Mouse (Mus musculus) hindbrain, postnatal 0 days (tissue): Measurements from ENCODE around the gene Fam32a. TPM values are rescaled to one million over a fixed set of nuclear protein-coding genes. Genes with fewer than 3 reads are reported as not detected.

Experiments used
- ATAC-seq: fragments of 200-750 bp; cut with Nextera tagmentation; 2 replicates; pipeline ENCODE4 v1.8.0; 2017; ENCODE audit warnings: mild to moderate bottlenecking, moderate TSS enrichment, moderate library complexity
- DNase-seq: peaks from one replicate; pipeline ENCODE4 v3.0.0-alpha.2; 2015; ENCODE audit warnings: low spot score
- H3K27ac ChIP-seq: fragments of 300-500 bp; sonication (generic); 2 replicates; pipeline ENCODE4 v1.5.1; 2014; ENCODE audit warnings: mild to moderate bottlenecking
- H3K27me3 ChIP-seq: fragments of 300-500 bp; sonication (generic); 2 replicates; pipeline ENCODE4 v1.6.1; 2014; ENCODE audit warnings: low read length, mixed read lengths; ENCODE audit not compliant: insufficient read depth
- H3K36me3 ChIP-seq: fragments of 300-500 bp; sonication (generic); 2 replicates; pipeline ENCODE4 v1.6.1; 2014; ENCODE audit warnings: low read length, mixed read lengths; ENCODE audit not compliant: insufficient read depth
- H3K4me1 ChIP-seq: fragments of 300-500 bp; sonication (generic); 2 replicates; pipeline ENCODE4 v1.6.1; 2014; ENCODE audit warnings: antibody characterized with exemption, low read length, mixed read lengths; ENCODE audit not compliant: insufficient read depth
- H3K4me2 ChIP-seq: fragments of 300-500 bp; sonication (generic); 2 replicates; pipeline ENCODE4 v1.6.1; 2014; ENCODE audit warnings: low read depth, mild to moderate bottlenecking, low read length, moderate library complexity, mixed read lengths
- H3K4me3 ChIP-seq: fragments of 300-500 bp; sonication (generic); 2 replicates; pipeline ENCODE4 v1.5.1; 2014; ENCODE audit warnings: low read length
- H3K9ac ChIP-seq: fragments of 300-500 bp; sonication (generic); replicated peaks from 2 replicates; pipeline ENCODE4 v1.6.1; 2014; ENCODE audit warnings: mild to moderate bottlenecking, low read length, moderate library complexity, mixed read lengths
- H3K9me3 ChIP-seq: fragments of 300-500 bp; sonication (generic); 2 replicates; pipeline ENCODE4 v1.6.1; 2016; ENCODE audit warnings: low read length, mixed read lengths
- CTCF ChIP-seq: IDR thresholded peaks from 2 replicates; pipeline ENCODE4 v1.5.1; 2016; ENCODE audit warnings: antibody characterized with exemption, control low read depth, low read depth
- WGBS: fragments of 180-500 bp; shearing (Covaris S2); extraction: QIAGEN DNeasy Blood & Tissue Kit; methylation state at CpG from one replicate; pipeline ENCODE4 v1.1.7; 2014; 5-methylcytosine and 5-hydroxymethylcytosine counted together
- polyA plus RNA-seq: library from polyadenylated mRNA; unstranded; fragments of >200 nt; fragmentation: Nextera tagmentation; extraction: Ambion mirVana; gene quantifications from 2 replicates; pipeline ENCODE4 v1.2.1, GENCODE M21; 2015
- total RNA-seq: library from RNA; depleted of rRNA; stranded (reverse); fragments of >200 nt; gene quantifications from 2 replicates; pipeline ENCODE4 v1.2.3, GENCODE M21; 2014

The Fam32a gene
- total and polyA plus RNA-seq, 2 experiments from 2014 or later = 83.2 to 94.7 TPM

- WGBS = 83% methylated on average over 4 of the region's 4 CpGs
- H3K4me3 ChIP-seq = no peak within 1 kb of the TSS
Measured at GRCm38 (mm10) chr8:72213536-72213935, 6.0 kb upstream of the Fam32a start, which contains the start of gene Gm11034. TSS of gene Gm11034 (minus strand) at chr8:72213636.

DNA sequence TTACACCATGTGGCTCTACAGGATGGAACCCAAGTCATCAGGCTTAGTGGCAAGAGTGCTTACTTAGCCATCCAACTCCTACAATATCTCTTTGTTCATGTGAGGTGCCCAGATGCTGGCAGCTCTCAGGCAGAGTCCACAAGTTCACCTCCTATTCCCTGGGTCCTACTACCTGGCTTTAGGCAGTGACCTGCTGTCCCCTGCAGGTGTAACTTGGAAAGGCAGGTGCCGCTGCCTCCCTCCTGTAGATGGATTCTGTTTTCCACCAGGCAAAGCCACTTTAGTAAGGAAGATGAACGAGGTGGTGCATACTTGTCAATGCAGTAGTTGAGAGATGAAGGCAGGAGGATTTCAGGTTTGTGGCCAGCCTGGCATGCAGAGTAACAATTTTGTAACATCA lies 4.5 kb upstream of the Fam32a start:
- Histone ChIP-seq H3K4me3 (no peak overlapping the region), H3K9me3 (no peaks in the 10 kb centered on the region), H3K9ac (no peak overlapping the region), H3K27me3 (no peaks in the 10 kb centered on the region), H3K27ac (no peak overlapping the region), H3K4me1 (peaks cover under 1% of the 10 kb centered on the region; the same call in 1 of the 2 replicates), H3K36me3 (no peaks in the 10 kb centered on the region), H3K4me2 (no peak overlapping the region)
- ATAC-seq = no peak
- DNase-seq = no peak
- WGBS = 42% methylated on average over 2 of the region's 2 CpGs
- peak; percentile 35 for TF ChIP-seq CTCF

More at GRCm38 (mm10) chr8:72213536-72213935, 6.0 kb upstream of the Fam32a start, which contains the start of gene Gm11034:
- no peak within 1 kb of the TSS for H3K27ac ChIP-seq
- H3K36me3 ChIP-seq = no peaks in the 10 kb centered on the region
- ATAC-seq (no peak), DNase-seq (no peak)
- H3K4me1 ChIP-seq = no peaks in the 10 kb centered on the region
- no peaks in the 10 kb centered on the region for H3K9me3 ChIP-seq
- no peaks in the 10 kb centered on the region for H3K27me3 ChIP-seq
- H3K4me2 ChIP-seq = no peak within 1 kb of the TSS
- H3K9ac ChIP-seq = no peak within 1 kb of the TSS
- TF ChIP-seq CTCF = no peak

DNA sequence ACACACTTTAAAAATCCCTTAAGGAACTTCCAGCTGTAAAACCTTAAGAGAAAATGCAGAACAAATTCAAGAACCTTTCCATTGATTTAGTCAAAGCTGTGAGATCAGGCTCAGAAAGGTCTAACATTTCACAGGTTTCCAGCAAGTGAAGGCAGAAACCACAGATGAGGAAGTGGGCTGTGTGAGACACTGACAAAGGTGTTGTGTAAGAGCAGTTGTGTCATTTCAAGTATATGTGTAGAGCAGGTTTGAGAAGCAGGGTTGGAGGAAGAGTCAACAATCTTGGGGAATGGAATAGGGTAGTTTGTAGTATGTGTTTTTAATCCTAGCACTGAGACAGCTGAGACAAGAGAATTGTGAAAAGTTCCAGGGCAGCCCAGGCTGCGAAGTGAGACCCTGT lies 3.7 kb upstream of the Fam32a start:
- Histone ChIP-seq H3K36me3 (no peaks in the 10 kb centered on the region), H3K4me2 (no peak overlapping the region), H3K27ac (no peak overlapping the region), H3K4me3 (no peak overlapping the region), H3K9me3 (no peaks in the 10 kb centered on the region), H3K27me3 (no peaks in the 10 kb centered on the region), H3K4me1 (peaks cover 7% of the 10 kb centered on the region), H3K9ac (no peak overlapping the region)
- no peak for TF ChIP-seq CTCF
- DNase-seq (no peak), ATAC-seq (no peak)
- 33% methylated on average over 1 of the region's 1 CpGs for whole genome bisulfite sequencing

GRCm38 (mm10) chr8:72218781-72219540 lies 569 bp upstream of the Fam32a start:
- DNase-seq = no peak
- Histone ChIP-seq H3K4me1 (peaks cover 7% of the 10 kb centered on the region), H3K4me2 (peak overlapping the region; percentile 88), H3K9ac (no peak overlapping the region), H3K36me3 (peaks cover 10% of the 10 kb centered on the region), H3K4me3 (peak overlapping the region; percentile 83), H3K27me3 (no peaks in the 10 kb centered on the region), H3K27ac (no peak overlapping the region), H3K9me3 (no peaks in the 10 kb centered on the region)
- no peak for TF ChIP-seq CTCF
- peak; percentile 33 for ATAC-seq
- WGBS = 75% methylated on average over 9 of the region's 10 CpGs

GRCm38 (mm10) chr8:72220758-72221157 lies 1.2 kb downstream of the Fam32a start:
- Histone ChIP-seq H3K4me3 (peak overlapping the region; percentile 83), H3K9me3 (no peaks in the 10 kb centered on the region), H3K36me3 (peaks cover 10% of the 10 kb centered on the region), H3K27ac (no peak overlapping the region), H3K4me1 (peaks cover 7% of the 10 kb centered on the region), H3K9ac (no peak overlapping the region), H3K27me3 (no peaks in the 10 kb centered on the region), H3K4me2 (peak overlapping the region; percentile 88)
- 82% methylated on average over 4 of the region's 4 CpGs for WGBS
- ATAC-seq = no peak
- TF ChIP-seq CTCF = peak; percentile 32; the same call in 1 of the 2 replicates
- DNase-seq = no peak

DNA sequence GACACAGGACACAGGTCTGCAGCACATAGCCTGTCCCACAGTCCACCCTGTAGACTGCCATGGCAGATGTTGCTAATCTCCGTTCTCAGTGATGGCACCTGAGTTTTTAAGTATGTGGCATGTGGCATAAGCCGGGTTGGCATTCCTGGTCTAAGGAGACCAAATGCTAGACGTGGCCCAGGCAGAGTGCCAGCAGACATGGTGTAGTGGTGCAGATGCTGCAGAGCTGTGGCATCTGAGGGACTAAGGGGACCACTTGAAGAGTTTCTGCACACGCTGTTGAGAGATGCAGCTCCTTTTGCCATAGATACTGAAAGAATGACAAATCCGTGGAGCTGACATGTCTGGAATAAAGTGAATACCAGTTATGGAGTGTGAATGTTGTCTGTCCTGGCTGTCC lies 3.1 kb downstream of the Fam32a start:
- Histone ChIP-seq H3K27ac (no peak overlapping the region), H3K27me3 (no peaks in the 10 kb centered on the region), H3K4me2 (no peak overlapping the region), H3K9ac (no peak overlapping the region), H3K9me3 (no peaks in the 10 kb centered on the region), H3K4me1 (peaks cover 7% of the 10 kb centered on the region), H3K4me3 (no peak overlapping the region), H3K36me3 (peaks cover 10% of the 10 kb centered on the region)
- ATAC-seq (no peak), DNase-seq (no peak)
- 89% methylated on average over 5 of the region's 5 CpGs for WGBS
- TF ChIP-seq CTCF = no peak
